Mouse (Mus musculus): ENCODE results near the gene Clhc1. TPM values are rescaled to one million over a fixed set of nuclear protein-coding genes. Genes with fewer than 3 reads are reported as not detected.

Clhc1 gene
- total RNA-seq, 2 experiments from 2014 or later = not detected

Other genes starting within 250 kb of the Clhc1 start
- gene Ccdc88a, start 174.3 kb upstream of the Clhc1 start, total RNA-seq (2015; ENCODE audit: low replicate concordance) = 24.3 and 27.8 TPM in 2 replicates
- gene Ccdc88a, start 174.3 kb upstream of the Clhc1 start, total RNA-seq (2017; ENCODE audit: low replicate concordance) = 29.6 and 33.5 TPM in 2 replicates
- gene Prorsd1, start 32.9 kb upstream of the Clhc1 start, total RNA-seq (2015; ENCODE audit: low replicate concordance) = 11.3 and 13.3 TPM in 2 replicates
- gene Prorsd1, start 32.9 kb upstream of the Clhc1 start, total RNA-seq (2017; ENCODE audit: low replicate concordance) = 11.9 and 18.2 TPM in 2 replicates
- gene Mtif2, start 21.5 kb upstream of the Clhc1 start, total RNA-seq (2015; ENCODE audit: low replicate concordance) = 0.36 and 15.1 TPM in 2 replicates
- gene Mtif2, start 21.5 kb upstream of the Clhc1 start, total RNA-seq (2017; ENCODE audit: low replicate concordance) = 7.8 and 17.4 TPM in 2 replicates
- gene Rps27a, start 159 bp downstream of the Clhc1 start, total RNA-seq (2015; ENCODE audit: low replicate concordance) = 519 and 610 TPM in 2 replicates
- gene Rps27a, start 159 bp downstream of the Clhc1 start, total RNA-seq (2017; ENCODE audit: low replicate concordance) = 253 and 374 TPM in 2 replicates
- 48.3 and 50.7 TPM in 2 replicates for gene Rtn4, start 145.0 kb downstream of the Clhc1 start, total RNA-seq (2015; ENCODE audit: low replicate concordance)
- 46.8 and 64.0 TPM in 2 replicates for gene Rtn4, start 145.0 kb downstream of the Clhc1 start, total RNA-seq (2017; ENCODE audit: low replicate concordance)